Mouse (Mus musculus): ENCODE measurements around the gene Sdc4.

DNA sequence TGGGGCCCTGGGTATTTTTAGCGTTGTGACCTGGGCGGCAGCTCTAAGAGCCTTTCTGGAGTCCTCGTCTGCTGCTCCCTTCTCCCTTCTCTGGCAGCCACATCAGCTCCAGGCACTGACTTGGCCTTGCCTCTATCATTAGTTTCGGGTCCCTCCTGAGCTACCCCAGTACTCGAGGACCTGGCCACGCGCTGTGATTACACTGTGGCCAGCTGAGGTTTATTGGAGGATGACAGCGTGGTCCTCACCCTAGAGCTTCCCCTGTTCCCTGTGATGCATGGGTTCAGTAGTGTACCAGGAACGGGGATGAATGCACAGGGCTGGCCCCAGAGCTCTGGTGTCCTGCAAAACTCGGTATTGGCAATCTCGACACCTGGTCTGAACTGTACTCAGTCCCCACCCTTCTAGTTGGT is 43.4 kb upstream of the Sdc4 start:
- TF ChIP-seq TAL1 (IDR thresholded peaks at IDR 0.05; ENCODE audit: low read length) (no peak), GATA1 (IDR thresholded peaks at IDR 0.05; ENCODE audit: low read length) (no peak)
